In genomic region chr1:163280097-163280841, GRCm38 (mm10) we compare ENCODE assay signal across 8 mouse cellular contexts. TPM values are rescaled to one million over a fixed set of nuclear protein-coding genes. Genes with fewer than 3 reads are reported as not detected.
A peak's percentile ranks its signal among the peaks of the same experiment; 100 is the strongest.
DNase-seq lines count a peak whose midpoint lies in the region; ATAC-seq and TF ChIP-seq lines count a peak whose summit lies in the region.

No protein-coding gene starts in this region.

- no peaks in the 10 kb centered on the region; the same call in 1 of the 2 replicates for H3K4me1 ChIP-seq in lung, embryonic 14.5 days (ENCODE audit: insufficient read depth)

- no peak overlapping the region for H3K4me2 ChIP-seq in lung, embryonic 14.5 days

- 0 out of 2 replicates have a peak overlapping the region, but pooled peaks have one; percentile 36 for H3K27ac ChIP-seq in lung, embryonic 14.5 days (ENCODE audit: low read depth)

- H3K27me3 ChIP-seq in lung, embryonic 14.5 days (ENCODE audit: insufficient read depth, low read length): no peaks in the 10 kb centered on the region

- H3K9ac ChIP-seq in lung, embryonic 14.5 days: no peak overlapping the region

- intact Hi-C loops in gastrocnemius, postnatal 14 days (cut with DNase I; ENCODE audit: low total_unique reads): no loop called here

- no peak; the same call in 1 of the 2 replicates for ATAC-seq in lung, embryonic 14.5 days (ENCODE audit: insufficient read depth)
- no peak for ATAC-seq in inflammation-experienced regulatory T-cells, adult 6 months

- no peak for TF ChIP-seq CTCF in lung, embryonic 14.5 days (IDR thresholded peaks at IDR 0.05; ENCODE audit: low read depth)
- no peak for TF ChIP-seq CTCF in brain, embryonic 14.5 days (IDR thresholded peaks at IDR 0.05; ENCODE audit: borderline replicate concordance, extremely low read depth, insufficient read depth, insufficient read length)

- no peaks in the 10 kb centered on the region for H3K36me3 ChIP-seq in lung, embryonic 14.5 days (ENCODE audit: insufficient read depth)

- 39% methylated on average over 7 of the region's 7 CpGs for WGBS in lung, embryonic 14.5 days

- H3K4me3 ChIP-seq in lung, embryonic 14.5 days (ENCODE audit: low read depth, low read length): no peak overlapping the region

- no peak for TF ChIP-seq POLR2A in brain, embryonic 14.5 days (IDR thresholded peaks at IDR 0.05; ENCODE audit: borderline replicate concordance, extremely low read depth, insufficient read depth, insufficient read length, poor library complexity, severe bottlenecking)

- DNase-seq in gastrocnemius, postnatal 14 days: peak; percentile 17
- DNase-seq in gastrocnemius, adult 8-10 months (ENCODE audit: low spot score in 2 of 2): no peak
- DNase-seq in lung, embryonic 14.5 days: peak; percentile 37
- DNase-seq in lung, postnatal 14 days: no peak
- peak; percentile 81 for DNase-seq in brain, embryonic 14.5 days (ENCODE audit: low read depth)
- peak; percentile 34 for DNase-seq in layer of hippocampus, adult 9-11 months
- DNase-seq in yolk sac, embryonic 10.5 days (ENCODE audit: low spot score): no peak

- no peaks in the 10 kb centered on the region for H3K9me3 ChIP-seq in lung, embryonic 14.5 days (ENCODE audit: low read depth, low read length)

RNA-seq across cellular contexts. Expression of gene Prrx1, which starts 33.2 kb away (rescaled TPM):
- 10 to 100 TPM; 39.2 to 49.9 TPM for total RNA-seq in gastrocnemius, postnatal 14 days (2021)
- total RNA-seq in gastrocnemius, adult 8-10 months (2022): 10 to 100 TPM; 34.8 to 41.6 (median 35.3) TPM
- polyA plus RNA-seq in lung, embryonic 14.5 days (2014; fragmentation: Nextera tagmentation; extraction: Ambion mirVana): 7.7 and 7.8 TPM in 2 replicates
- polyA plus RNA-seq in brain, embryonic 14.5 days (2012; rRNA removed): 7.2 and 8.9 TPM in 2 replicates
- polyA plus RNA-seq in inflammation-experienced regulatory T-cells, adult 6 months (2017; shearing (Covaris generic)): not detected

Comparison
In these comparisons a context has a peak if more than half of its experiments do, and no peak if none do; other contexts are left out.
1. DNase-seq: peak in gastrocnemius, postnatal 14 days (single experiment), lung, embryonic 14.5 days (single experiment), brain, embryonic 14.5 days (single experiment) and layer of hippocampus, adult 9-11 months (single experiment); none in gastrocnemius, adult 8-10 months (0 of 2), lung, postnatal 14 days (single experiment) and yolk sac, embryonic 10.5 days (single experiment).